Mouse (Mus musculus) layer of hippocampus, adult 9-11 months (tissue): ENCODE data around the gene Atoh1.

ENCODE experiments used
- DNase-seq: peaks from one replicate; pipeline ENCODE4 v3.0.0; 2022

The Atoh1 gene

DNA sequence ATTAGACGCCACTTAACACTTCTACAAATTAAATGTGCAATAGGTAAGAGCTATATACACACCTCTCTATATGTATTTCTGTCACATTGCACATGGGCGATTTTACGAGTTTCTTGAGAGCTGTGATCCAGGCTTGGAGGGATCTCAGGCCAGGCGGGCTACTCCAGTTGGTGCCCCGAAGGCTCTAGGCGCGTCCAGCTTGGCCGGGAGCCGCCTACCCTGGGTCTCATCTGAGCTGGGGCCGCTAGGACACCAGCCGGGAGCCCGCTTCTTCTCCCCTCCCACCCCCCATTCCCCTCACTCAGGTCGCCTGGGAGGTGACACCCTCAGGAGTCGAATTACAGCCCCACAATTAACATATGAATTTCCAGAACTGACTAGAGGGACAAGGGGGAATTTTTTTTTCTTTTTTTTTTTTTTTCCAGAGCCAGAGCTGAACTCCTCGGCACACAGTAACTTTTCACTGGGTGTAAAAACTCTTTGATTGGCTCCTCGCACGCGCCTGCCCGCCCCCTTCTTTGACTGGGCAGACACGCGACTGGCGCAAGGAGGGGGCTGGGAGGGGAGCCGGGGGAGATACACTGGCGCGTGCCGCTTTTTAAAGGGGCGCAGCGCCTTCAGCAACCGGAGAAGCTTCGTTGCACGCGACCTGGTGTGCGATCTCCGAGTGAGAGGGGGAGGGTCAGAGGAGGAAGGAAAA is at the start of gene Atoh1:
Gene Atoh1 (plus strand): TSS at position 627 of the 700 bp plus-strand sequence.
- DNase-seq, result no peak

- DNase-seq, result no peak
Observed at GRCm38 (mm10) chr6:64683974-64684373, 45.0 kb upstream of the Atoh1 start.

- peak; percentile 13 for DNase-seq
Observed at GRCm38 (mm10) chr6:64684973-64685372, 44.0 kb upstream of the Atoh1 start.

GRCm38 (mm10) chr6:64688181-64688944 is 40.6 kb upstream of the Atoh1 start:
- DNase-seq, result no peak

- no peak for DNase-seq
Observed at GRCm38 (mm10) chr6:64694688-64695087, 34.2 kb upstream of the Atoh1 start.

DNA sequence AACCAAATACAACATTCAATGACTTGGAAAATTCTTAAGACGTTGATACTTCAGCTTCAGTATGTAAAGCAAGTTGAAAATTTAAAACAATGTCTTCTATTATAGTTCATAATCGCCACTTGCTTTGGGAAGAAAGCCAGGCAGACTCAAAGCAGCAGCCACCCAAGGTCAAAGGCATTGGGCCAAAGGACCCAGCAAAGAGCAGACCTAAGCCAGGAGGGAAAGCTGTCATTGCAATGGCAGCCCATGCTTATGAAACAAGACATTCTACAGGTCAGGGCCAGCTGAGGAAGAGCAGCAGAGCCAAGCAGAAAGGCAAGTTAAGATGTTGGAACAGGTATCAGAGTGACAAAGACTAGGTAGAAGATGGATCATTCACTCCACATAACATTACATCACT is 25.3 kb upstream of the Atoh1 start:
- no peak for DNase-seq

DNA sequence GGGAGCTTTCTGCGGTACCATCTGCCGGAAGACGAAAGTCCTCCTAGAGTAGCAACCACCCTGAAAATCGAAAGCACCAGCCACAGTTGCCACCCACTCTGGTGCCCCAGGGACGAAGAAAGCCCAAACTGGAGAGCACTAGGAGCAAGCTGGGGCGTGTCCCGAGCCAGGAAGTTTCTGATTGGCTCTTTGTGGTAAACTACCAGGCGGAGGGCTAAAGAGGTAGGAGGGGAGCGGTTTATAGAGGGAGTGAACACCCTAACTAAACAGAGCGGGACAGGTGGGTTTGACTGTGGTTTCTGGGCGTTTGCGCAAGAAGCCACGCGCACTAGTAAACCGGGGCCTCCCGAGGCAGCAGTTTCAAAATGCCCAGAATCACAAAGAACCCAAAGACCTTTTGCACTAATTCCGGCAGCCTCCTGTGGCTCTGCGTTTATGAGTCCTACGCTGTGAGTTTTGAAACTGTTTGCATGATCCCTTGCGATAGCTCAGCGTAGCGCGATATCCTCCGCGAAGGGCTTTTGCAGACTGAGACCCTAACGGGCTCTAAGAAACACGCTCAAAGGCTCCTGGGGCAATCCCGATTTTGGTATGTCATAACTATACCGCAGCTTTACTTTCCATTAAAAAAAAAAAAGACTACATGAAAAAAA is 1.0 kb upstream of the Atoh1 start:
- DNase-seq, result no peak

GRCm38 (mm10) chr6:64729231-64730011 is 496 bp downstream of the Atoh1 start:
- DNase-seq, result no peak

GRCm38 (mm10) chr6:64730030-64730429 is 1.1 kb downstream of the Atoh1 start:
- no peak for DNase-seq

DNA sequence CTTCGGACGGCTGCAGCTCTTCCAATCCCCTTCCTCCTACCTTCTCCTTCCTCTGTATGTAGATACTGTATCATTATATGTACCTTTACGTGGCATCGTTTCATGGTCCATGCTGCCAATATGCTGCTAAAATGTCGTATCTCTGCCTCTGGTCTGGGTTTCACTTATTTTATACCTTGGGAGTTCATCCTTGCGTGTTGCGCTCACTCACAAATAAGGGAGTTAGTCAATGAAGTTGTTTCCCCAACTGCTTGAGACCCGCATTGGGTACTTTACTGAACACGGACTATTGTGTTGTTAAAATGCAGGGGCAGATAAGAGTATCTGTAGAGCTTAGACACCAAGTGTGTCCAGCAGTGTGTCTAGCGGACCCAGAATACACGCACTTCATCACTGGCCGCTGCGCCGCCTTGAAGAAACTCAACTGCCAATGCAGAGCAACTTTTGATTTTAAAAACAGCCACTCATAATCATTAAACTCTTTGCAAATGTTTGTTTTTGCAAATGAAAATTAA is 1.6 kb downstream of the Atoh1 start:
- DNase-seq, result no peak

DNA sequence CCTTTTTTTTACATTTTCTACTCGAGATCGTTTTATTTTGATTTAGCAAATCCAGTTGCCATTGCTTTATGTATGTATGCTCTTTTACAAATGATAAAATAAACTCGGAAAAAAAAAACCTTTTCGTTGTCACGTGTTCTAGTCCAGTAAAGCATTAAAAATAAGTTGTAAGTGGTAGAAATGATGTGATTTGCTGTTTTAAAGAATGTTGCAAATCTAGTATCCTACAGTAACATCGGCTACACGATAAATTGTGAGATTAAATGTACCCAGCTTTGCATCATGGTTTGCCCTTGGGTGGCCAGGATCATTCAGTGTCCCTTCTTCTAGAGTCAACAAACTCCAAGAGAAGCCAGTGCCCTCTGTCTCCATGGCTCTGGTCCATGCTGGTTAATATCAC is 2.2 kb downstream of the Atoh1 start:
- DNase-seq, result no peak

DNA sequence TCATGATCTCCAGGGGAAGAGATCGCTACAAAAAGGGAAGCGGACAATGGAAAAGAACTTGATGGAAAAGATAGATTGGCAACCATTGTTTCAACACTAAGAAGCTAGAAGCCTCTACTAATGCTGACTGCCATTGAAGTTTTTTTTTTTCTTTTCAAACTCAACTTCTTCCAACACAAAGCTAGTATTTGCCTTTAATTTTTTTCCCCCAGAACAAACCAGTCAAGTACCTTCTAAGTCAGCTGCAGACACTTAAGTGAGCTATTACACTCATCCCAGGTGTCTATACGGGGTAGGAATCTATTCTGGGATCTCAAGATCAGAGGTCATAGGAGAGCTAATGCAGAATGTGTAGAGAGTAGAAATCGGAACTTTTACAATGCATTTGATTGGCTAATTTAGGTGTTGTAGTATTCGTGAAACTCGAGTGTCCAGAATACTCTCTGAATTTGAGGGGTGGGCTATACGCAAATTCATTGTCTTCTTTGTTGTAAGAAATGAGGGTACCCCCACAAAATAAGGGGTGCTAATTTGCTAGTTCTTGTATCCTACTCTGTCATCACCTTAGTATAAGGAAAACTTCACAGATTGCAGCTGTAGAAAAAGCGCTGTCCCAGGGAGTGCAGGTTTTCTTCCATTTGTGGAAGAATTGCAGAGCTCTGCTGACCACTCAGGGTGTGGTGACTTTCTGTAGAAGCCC is 2.8 kb downstream of the Atoh1 start:
- DNase-seq, result no peak

- DNase-seq, result no peak
Observed at GRCm38 (mm10) chr6:64733311-64733710, 4.4 kb downstream of the Atoh1 start.

DNA sequence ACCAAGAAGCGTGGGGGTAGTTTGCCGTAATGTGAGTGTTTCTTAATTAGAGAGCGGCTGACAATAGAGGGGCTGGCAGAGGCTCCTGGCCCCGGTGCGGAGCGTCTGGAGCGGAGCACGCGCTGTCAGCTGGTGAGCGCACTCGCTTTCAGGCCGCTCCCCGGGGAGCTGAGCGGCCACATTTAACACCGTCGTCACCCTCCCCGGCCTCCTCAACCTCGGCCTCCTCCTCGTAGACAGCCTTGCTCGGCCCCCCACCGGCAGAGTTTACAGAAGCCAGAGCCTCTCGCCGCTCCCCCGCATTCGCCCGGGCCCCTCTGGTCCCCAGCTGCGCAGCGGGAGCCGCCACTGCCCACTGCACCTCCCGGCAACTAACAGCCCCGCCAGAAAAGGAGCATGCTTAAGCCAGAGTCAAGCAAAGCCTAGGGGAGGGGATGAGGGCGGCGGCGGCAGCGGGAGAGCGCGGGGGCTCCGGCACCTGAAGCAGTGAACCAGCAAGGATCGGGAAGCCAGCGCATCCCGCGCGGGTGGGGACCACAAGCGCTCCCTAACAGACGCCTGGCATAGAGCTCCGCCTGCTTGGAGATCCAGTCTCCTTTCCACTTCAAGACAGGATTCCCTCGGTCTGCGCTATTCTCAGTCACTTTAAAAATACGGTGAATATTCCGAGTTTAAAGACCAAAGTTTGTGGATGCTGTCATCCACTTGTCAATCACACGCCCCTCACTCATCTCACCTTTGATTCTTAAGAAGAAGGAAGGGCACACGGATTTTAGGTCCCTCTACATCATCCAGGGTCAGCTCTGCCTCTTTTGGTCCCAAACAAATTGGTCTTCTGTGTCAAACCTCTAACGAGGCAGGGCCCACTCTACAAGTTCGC is 5.8 kb downstream of the Atoh1 start:
- no peak for DNase-seq

DNA sequence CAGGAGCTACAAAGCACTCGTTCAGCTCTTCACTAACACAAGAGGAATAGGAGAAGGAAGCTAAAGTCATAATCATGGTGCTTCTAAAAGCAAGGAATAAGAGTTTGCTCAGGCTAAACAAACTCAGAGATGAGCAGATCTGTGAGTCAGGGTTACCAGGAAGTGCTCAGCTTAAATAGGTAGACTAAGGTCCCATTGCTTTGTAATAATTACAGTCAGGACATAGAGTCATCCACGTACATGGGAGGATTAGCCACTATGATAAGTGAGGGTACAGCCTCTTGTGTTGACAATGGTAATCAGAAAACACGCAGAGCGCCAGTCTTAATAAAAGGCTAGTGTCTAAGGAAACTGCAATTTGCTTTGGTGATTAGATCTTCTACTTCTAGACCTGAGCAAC is 7.4 kb downstream of the Atoh1 start:
- DNase-seq, result no peak

DNA sequence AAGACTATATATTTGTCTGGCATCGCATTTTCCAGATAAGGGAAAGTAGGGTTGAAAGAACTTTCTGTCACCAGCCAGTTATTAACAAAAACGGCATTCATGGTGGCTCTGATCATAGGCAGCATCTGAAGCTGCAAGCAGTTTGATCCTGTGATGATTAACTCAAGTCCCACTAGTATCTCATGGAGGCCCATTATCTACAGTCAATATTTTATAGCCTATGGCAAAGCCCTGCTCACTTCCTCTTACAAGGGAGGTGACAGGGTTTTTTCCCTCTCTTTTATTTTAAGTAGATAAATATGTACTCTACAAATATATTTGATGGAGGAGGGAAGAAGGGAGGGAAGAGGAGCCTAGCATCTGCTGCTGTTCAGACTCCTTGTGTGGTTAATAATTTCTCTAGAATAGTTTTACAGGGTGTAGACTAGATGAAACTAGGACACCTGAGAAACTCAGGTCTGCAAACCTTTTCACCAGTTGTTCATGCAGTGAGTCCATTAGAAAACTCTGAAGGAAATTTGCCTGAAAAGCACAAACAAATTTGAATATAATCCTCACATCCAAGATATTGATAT is 14.1 kb downstream of the Atoh1 start:
- DNase-seq, result no peak

DNA sequence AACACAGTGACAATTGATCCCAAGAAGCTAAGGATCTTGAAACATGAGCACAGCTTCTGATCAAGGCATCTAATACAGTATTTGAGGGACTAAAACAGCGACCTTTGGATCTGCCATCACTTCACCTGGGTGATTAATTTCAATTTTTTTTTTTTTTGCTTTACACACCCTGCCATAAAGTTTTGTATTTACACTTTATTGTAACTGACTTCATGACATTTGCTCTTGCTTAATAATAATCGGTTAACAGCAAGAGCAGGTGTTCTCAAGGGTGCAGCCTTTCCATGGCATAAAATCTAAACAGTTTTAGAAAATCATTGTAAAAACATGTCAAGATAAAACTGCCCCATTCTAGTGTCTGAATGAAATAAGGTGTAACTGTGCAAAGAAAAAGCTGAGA is 25.6 kb downstream of the Atoh1 start:
- no peak for DNase-seq

DNA sequence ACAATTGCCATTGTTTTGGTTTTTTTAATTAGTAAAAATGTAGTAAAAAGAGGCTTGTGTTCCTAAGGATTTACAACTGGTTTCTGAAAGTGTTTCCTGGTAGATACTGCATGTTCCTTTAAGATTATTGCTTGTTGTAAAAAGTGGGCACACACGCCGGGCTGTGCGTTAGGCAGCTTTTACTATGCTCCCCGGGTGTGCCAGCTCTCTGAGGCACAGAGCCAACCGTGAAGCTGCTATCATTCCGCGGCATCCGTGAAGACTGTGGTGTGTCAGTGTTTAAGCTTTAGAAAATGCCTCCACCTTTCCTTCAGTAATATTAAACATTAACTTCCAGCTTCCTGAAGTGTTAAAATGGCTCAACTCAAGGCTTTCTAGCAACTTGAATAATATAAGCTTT is 35.0 kb downstream of the Atoh1 start:
- no peak for DNase-seq

DNA sequence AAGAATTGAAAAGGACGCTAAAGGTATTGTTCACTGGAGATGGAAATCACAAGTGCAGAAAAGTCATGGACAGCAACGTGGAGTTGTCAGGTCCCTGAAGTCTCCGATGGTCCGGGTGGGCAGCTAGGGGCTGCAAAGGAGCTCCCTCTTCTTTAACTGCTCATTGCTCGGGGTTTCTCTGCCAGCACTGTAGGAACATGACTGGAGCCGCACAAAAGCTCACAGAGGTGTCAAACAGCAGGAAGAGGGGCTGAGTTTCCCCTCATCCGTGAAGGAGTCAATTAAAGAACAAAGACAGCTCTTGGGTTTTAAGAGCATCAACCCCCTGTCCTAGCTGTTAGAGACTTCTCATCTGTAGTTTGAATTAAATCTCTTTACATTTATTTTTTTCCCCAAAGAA is 44.5 kb downstream of the Atoh1 start:
- no peak for DNase-seq
